Mouse (Mus musculus) megakaryocyte, embryonic 14.5 days (primary cell): ENCODE results near the gene Tas2r131.

Experiments used
- FLI1 ChIP-seq: IDR thresholded peaks from 2 replicates; pipeline ENCODE4 v1.6.1; 2012; ENCODE audit warnings: low read length, inconsistent platforms, mixed read lengths
- GATA1 ChIP-seq: IDR thresholded peaks from 3 replicates; pipeline ENCODE4 v1.6.1; 2012; ENCODE audit warnings: mixed read lengths, low read length, inconsistent platforms, borderline replicate concordance

- no peak for TF ChIP-seq GATA1
- TF ChIP-seq FLI1 = no peak
Measured at GRCm38 (mm10) chr6:132980865-132981264, 23.1 kb upstream of the Tas2r131 start, which contains the start of gene Tas2r109.
